Mouse (Mus musculus): ENCODE measurements at regions not wholly inside any gene's neighbourhood (a gene's known extent, or its start where the extent isn't known, plus 50 kb on each side); places are given as distances from the start of the nearest gene placed in this dataset.

DNA sequence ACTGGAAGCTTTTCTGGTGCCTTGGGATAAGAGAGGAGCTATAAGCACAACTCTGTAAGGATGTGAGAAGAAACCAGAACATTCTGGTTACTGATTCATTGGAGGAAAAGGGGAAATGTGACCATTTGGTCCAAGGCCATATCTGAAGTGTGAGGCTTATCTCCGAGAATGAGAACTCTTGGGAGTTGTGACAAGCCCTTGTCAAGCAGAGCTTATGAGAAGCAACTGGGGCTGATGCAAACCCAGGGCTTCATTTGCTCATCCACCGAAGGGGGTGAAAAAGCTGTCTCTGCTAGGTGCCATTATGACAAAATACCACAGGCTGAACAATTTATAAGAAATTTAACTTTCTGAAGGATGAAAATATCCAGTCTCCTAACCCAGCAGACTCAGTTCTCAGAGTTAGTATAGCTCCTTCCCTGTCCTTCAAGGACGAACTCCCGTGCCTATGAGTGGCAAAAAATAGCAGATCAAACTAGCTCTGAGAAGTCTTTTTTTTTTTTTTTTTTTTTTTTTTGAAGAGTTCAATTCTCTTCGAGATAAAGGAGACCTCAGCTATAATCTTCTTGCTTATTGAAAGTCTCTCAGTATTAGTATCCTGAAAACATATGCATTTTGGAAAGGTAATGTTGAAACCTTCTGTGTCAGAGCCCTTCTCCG is 725.4 kb downstream of the Kcnj2 start:
- TF ChIP-seq CTCF (IDR thresholded peaks at IDR 0.05; ENCODE audit: low read depth) = no peak
- TF ChIP-seq EP300 (IDR thresholded peaks at IDR 0.05; ENCODE audit: low read depth) = no peak
